Mouse (Mus musculus) myocyte (in vitro differentiated cells): ENCODE measurements around the gene Igf2r.

Experiments used
- MAX ChIP-seq: IDR thresholded peaks from one replicate; pipeline ENCODE4 v1.6.1; 2011; ENCODE audit warnings: low read depth, mild to moderate bottlenecking, control low read depth
- MYOD1 ChIP-seq, 3 experiments: IDR thresholded peaks; one replicate each; pipeline ENCODE4 v1.6.1; 2011; ENCODE audit warnings: control low read depth in 2 of 3, low read depth in 2 of 3, mild to moderate bottlenecking in 2 of 3, moderate library complexity in 1 of 3; ENCODE audit not compliant: insufficient read length in 2 of 3, control insufficient read depth in 1 of 3
- POLR2A ChIP-seq: IDR thresholded peaks from one replicate; pipeline ENCODE4 v1.6.1; 2011; ENCODE audit warnings: low read depth, mild to moderate bottlenecking, control low read depth, moderate library complexity; ENCODE audit not compliant: insufficient read length
- TCF3 ChIP-seq: IDR thresholded peaks from one replicate; pipeline ENCODE4 v1.6.1; 2011; ENCODE audit warnings: low read depth, control low read depth; ENCODE audit not compliant: insufficient read length
- USF1 ChIP-seq: IDR thresholded peaks from one replicate; pipeline ENCODE4 v1.6.1; 2011; ENCODE audit warnings: low read depth, mild to moderate bottlenecking, control low read depth, moderate library complexity

DNA sequence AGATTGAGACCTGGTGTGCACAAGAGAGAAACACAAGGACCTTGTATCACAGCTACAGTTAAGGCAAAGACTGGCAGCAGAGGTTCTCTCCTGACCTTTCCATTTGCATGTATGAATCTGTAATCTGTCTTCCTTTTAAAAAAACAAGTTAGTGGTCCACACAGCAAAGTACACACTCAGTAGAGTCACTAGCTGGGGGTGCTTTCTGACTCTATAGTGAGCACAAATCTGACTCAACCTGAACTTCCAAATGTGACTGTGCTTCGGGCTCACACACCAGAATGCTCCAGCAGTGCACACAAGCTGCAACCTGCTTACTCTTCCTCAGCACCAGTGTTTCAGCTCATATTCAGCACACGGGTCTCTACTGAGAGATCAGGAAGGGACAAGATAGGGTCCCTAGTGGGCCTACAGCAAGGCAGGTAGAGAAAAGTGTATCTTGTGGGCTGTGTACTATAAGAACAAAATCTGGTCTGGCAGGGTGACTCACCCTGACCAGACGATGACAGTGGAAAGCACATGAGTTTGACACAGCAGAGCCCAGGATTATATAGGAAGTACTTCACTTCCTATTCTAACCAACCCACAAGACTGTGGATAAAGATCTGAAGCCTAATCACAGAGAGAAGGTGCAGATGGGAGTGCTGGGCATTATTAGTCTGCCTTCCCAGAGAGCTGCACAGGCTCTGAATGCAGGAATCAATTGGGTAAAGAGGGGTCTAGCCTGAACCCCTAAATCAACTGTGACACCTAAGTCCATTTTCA is 15.0 kb downstream of the Igf2r start:
- TF ChIP-seq MAX (no peak), TCF3 (no peak), POLR2A (no peak), MYOD1 (IDR thresholded peaks at IDR 0.05; ENCODE audit: control insufficient read depth in 1 of 3, insufficient read length in 2 of 3, low read depth in 2 of 3) (no peak), USF1 (no peak)
